Mouse (Mus musculus): Measurements from ENCODE around the gene Tenm2. TPM values are rescaled to one million over a fixed set of nuclear protein-coding genes. Genes with fewer than 3 reads are reported as not detected.

Tenm2 gene
- polyA plus RNA-seq, 1 experiment from 2014 or later: 47.3 TPM

GRCm38 (mm10) chr11:36204381-36204780, 1031.4 kb downstream of the Tenm2 start:
- WGBS: 74% methylated on average over 6 of the region's 6 CpGs
- no peaks in the 10 kb centered on the region for H3K9me3 ChIP-seq

GRCm38 (mm10) chr11:36203896-36204295, 1031.9 kb downstream of the Tenm2 start:
- H3K9me3 ChIP-seq: no peaks in the 10 kb centered on the region
- ATAC-seq: no peak
- WGBS: 84% methylated on average over 1 of the region's 1 CpGs

More at GRCm38 (mm10) chr11:36204381-36204780, 1031.4 kb downstream of the Tenm2 start:
- Histone ChIP-seq H3K36me3 (peaks cover 22% of the 10 kb centered on the region), H3K27me3 (no peaks in the 10 kb centered on the region), H3K9ac (replicated peaks) (0 out of 2 replicates have a peak overlapping the region, but pooled peaks have one; percentile 11), H3K4me3 (replicated peaks) (no peak overlapping the region), H3K4me1 (replicated peaks) (no peaks in the 10 kb centered on the region), H3K27ac (no peak overlapping the region), H3K4me2 (replicated peaks) (no peak overlapping the region)
- no peak for ATAC-seq

GRCm38 (mm10) chr11:36194348-36194747, 1041.4 kb downstream of the Tenm2 start:
- H3K9me3 ChIP-seq: no peaks in the 10 kb centered on the region
- no peaks in the 10 kb centered on the region for H3K27me3 ChIP-seq
- no peak overlapping the region for H3K4me3 ChIP-seq (replicated peaks)
- no peak overlapping the region for H3K4me2 ChIP-seq (replicated peaks)
- H3K27ac ChIP-seq: no peak overlapping the region
- no peaks in the 10 kb centered on the region for H3K4me1 ChIP-seq (replicated peaks)
- WGBS: 63% methylated on average over 2 of the region's 2 CpGs
- no peaks in the 10 kb centered on the region for H3K36me3 ChIP-seq
- peak; percentile 43; the same call in 1 of the 2 replicates for ATAC-seq
- H3K9ac ChIP-seq (replicated peaks): no peak overlapping the region

More at GRCm38 (mm10) chr11:36203896-36204295, 1031.9 kb downstream of the Tenm2 start:
- Histone ChIP-seq H3K4me3 (replicated peaks) (no peak overlapping the region), H3K9ac (replicated peaks) (no peak overlapping the region), H3K36me3 (peaks cover 22% of the 10 kb centered on the region), H3K27me3 (no peaks in the 10 kb centered on the region), H3K4me1 (replicated peaks) (no peaks in the 10 kb centered on the region), H3K27ac (no peak overlapping the region), H3K4me2 (replicated peaks) (no peak overlapping the region)

- Histone ChIP-seq H3K36me3 (peaks cover 3% of the 10 kb centered on the region), H3K9me3 (no peaks in the 10 kb centered on the region), H3K27ac (no peak overlapping the region), H3K27me3 (no peaks in the 10 kb centered on the region), H3K4me2 (replicated peaks) (no peak overlapping the region), H3K4me3 (replicated peaks) (no peak overlapping the region), H3K4me1 (replicated peaks) (0 out of 2 replicates have a peak, but pooled peaks cover 4% of the 10 kb centered on the region), H3K9ac (replicated peaks) (no peak overlapping the region)
- WGBS: 81% methylated on average over 7 of the region's 7 CpGs
- 0 out of 2 replicates have a peak, but pooled peaks have one; percentile 24 for ATAC-seq
Observed at GRCm38 (mm10) chr11:36176106-36176505, 1059.7 kb downstream of the Tenm2 start.

- 74% methylated on average over 11 of the region's 11 CpGs for WGBS
- peaks cover 20% of the 10 kb centered on the region for H3K36me3 ChIP-seq
- H3K9ac ChIP-seq (replicated peaks): no peak overlapping the region
- no peak for ATAC-seq
- no peak overlapping the region for H3K4me3 ChIP-seq (replicated peaks)
- 0 out of 2 replicates have a peak, but pooled peaks cover 4% of the 10 kb centered on the region for H3K4me1 ChIP-seq (replicated peaks)
- no peaks in the 10 kb centered on the region for H3K9me3 ChIP-seq
- H3K27ac ChIP-seq: no peak overlapping the region
- no peak overlapping the region for H3K4me2 ChIP-seq (replicated peaks)
- H3K27me3 ChIP-seq: no peaks in the 10 kb centered on the region
Observed at GRCm38 (mm10) chr11:36173076-36173690, 1062.6 kb downstream of the Tenm2 start.

GRCm38 (mm10) chr11:36172520-36172919, 1063.2 kb downstream of the Tenm2 start:
- 0 out of 2 replicates have a peak, but pooled peaks cover 4% of the 10 kb centered on the region for H3K4me1 ChIP-seq (replicated peaks)
- H3K27me3 ChIP-seq: no peaks in the 10 kb centered on the region
- H3K4me3 ChIP-seq (replicated peaks): no peak overlapping the region
- no peak overlapping the region for H3K27ac ChIP-seq
- no peak overlapping the region for H3K9ac ChIP-seq (replicated peaks)
- WGBS: 55% methylated on average over 6 of the region's 6 CpGs
- ATAC-seq: no peak
- H3K36me3 ChIP-seq: peaks cover 20% of the 10 kb centered on the region
- no peak overlapping the region for H3K4me2 ChIP-seq (replicated peaks)
- no peaks in the 10 kb centered on the region for H3K9me3 ChIP-seq

- ATAC-seq: no peak
- H3K4me3 ChIP-seq (replicated peaks): no peak overlapping the region
- no peak overlapping the region for H3K27ac ChIP-seq
- peaks cover 20% of the 10 kb centered on the region for H3K36me3 ChIP-seq
- H3K9me3 ChIP-seq: no peaks in the 10 kb centered on the region
- no peaks in the 10 kb centered on the region for H3K27me3 ChIP-seq
- H3K4me1 ChIP-seq (replicated peaks): 0 out of 2 replicates have a peak, but pooled peaks cover 4% of the 10 kb centered on the region
- 92% methylated on average over 7 of the region's 7 CpGs for WGBS
- no peak overlapping the region for H3K9ac ChIP-seq (replicated peaks)
- H3K4me2 ChIP-seq (replicated peaks): no peak overlapping the region
Observed at GRCm38 (mm10) chr11:36171991-36172390, 1063.8 kb downstream of the Tenm2 start.

- Histone ChIP-seq H3K27ac (no peak overlapping the region), H3K27me3 (no peaks in the 10 kb centered on the region), H3K9me3 (no peaks in the 10 kb centered on the region), H3K9ac (replicated peaks) (no peak overlapping the region), H3K4me3 (replicated peaks) (no peak overlapping the region), H3K4me2 (replicated peaks) (no peak overlapping the region), H3K4me1 (replicated peaks) (0 out of 2 replicates have a peak, but pooled peaks cover 2% of the 10 kb centered on the region), H3K36me3 (peaks cover 20% of the 10 kb centered on the region)
- WGBS: 92% methylated on average over 12 of the region's 12 CpGs
- ATAC-seq: no peak
Observed at GRCm38 (mm10) chr11:36171221-36171620, 1064.5 kb downstream of the Tenm2 start.

- H3K4me1 ChIP-seq (replicated peaks): no peaks in the 10 kb centered on the region
- H3K27ac ChIP-seq: no peak overlapping the region
- H3K4me3 ChIP-seq (replicated peaks): no peak overlapping the region
- ATAC-seq: no peak
- H3K9ac ChIP-seq (replicated peaks): no peak overlapping the region
- no peak overlapping the region for H3K4me2 ChIP-seq (replicated peaks)
- 78% methylated on average over 4 of the region's 4 CpGs for WGBS
- H3K9me3 ChIP-seq: no peaks in the 10 kb centered on the region
- H3K27me3 ChIP-seq: no peaks in the 10 kb centered on the region
- peaks cover 20% of the 10 kb centered on the region for H3K36me3 ChIP-seq
Observed at GRCm38 (mm10) chr11:36169738-36170137, 1066.0 kb downstream of the Tenm2 start.

GRCm38 (mm10) chr11:36168921-36169537, 1066.7 kb downstream of the Tenm2 start:
- Histone ChIP-seq H3K9ac (replicated peaks) (no peak overlapping the region), H3K4me2 (replicated peaks) (no peak overlapping the region), H3K4me3 (replicated peaks) (no peak overlapping the region), H3K9me3 (no peaks in the 10 kb centered on the region), H3K4me1 (replicated peaks) (no peaks in the 10 kb centered on the region), H3K27me3 (no peaks in the 10 kb centered on the region), H3K27ac (no peak overlapping the region), H3K36me3 (peaks cover 20% of the 10 kb centered on the region)
- no peak for ATAC-seq
- WGBS: 97% methylated on average over 6 of the region's 6 CpGs

GRCm38 (mm10) chr11:36167766-36168318, 1067.9 kb downstream of the Tenm2 start:
- no peak for ATAC-seq
- Histone ChIP-seq H3K9me3 (no peaks in the 10 kb centered on the region), H3K27ac (no peak overlapping the region), H3K36me3 (peaks cover 22% of the 10 kb centered on the region), H3K4me1 (replicated peaks) (no peaks in the 10 kb centered on the region), H3K4me3 (replicated peaks) (no peak overlapping the region), H3K9ac (replicated peaks) (no peak overlapping the region), H3K27me3 (no peaks in the 10 kb centered on the region), H3K4me2 (replicated peaks) (no peak overlapping the region)
- 88% methylated on average over 10 of the region's 10 CpGs for WGBS

GRCm38 (mm10) chr11:36163580-36163979, 1072.2 kb downstream of the Tenm2 start:
- Histone ChIP-seq H3K4me2 (replicated peaks) (no peak overlapping the region), H3K4me3 (replicated peaks) (no peak overlapping the region), H3K27ac (no peak overlapping the region), H3K27me3 (no peaks in the 10 kb centered on the region), H3K9me3 (no peaks in the 10 kb centered on the region), H3K4me1 (replicated peaks) (peaks cover 6% of the 10 kb centered on the region; the same call in 1 of the 2 replicates), H3K9ac (replicated peaks) (no peak overlapping the region), H3K36me3 (peaks cover 5% of the 10 kb centered on the region; the same call in 1 of the 2 replicates)
- no peak for ATAC-seq
- WGBS: 94% methylated on average over 11 of the region's 11 CpGs

All from midbrain, embryonic 13.5 days (tissue).